Mouse (Mus musculus): ENCODE data around the gene Adamts10. TPM values are rescaled to one million over a fixed set of nuclear protein-coding genes. Genes with fewer than 3 reads are reported as not detected.

Gene Adamts10
- polyA plus RNA-seq, 1 experiment from 2014 or later: 5.9 TPM

- no peaks in the 10 kb centered on the region for H3K36me3 ChIP-seq (ENCODE audit: control insufficient read depth, insufficient read depth)
- no peaks in the 10 kb centered on the region for H3K4me1 ChIP-seq (replicated peaks; ENCODE audit: control insufficient read depth, insufficient read depth, low read length)
- no peak overlapping the region for H3K9ac ChIP-seq (ENCODE audit: low read depth, low read length)
- no peaks in the 10 kb centered on the region for H3K27me3 ChIP-seq (replicated peaks; ENCODE audit: control insufficient read depth, insufficient read depth, low read length)
- no peak for TF ChIP-seq CTCF (IDR thresholded peaks at IDR 0.05; ENCODE audit: low read depth)
- no peak overlapping the region for H3K4me3 ChIP-seq (ENCODE audit: low read depth, low read length)
- no peak overlapping the region for H3K27ac ChIP-seq (ENCODE audit: low read depth, low read length)
- WGBS: 69% methylated on average over 4 of the region's 4 CpGs
- H3K9me3 ChIP-seq (ENCODE audit: control insufficient read depth): no peaks in the 10 kb centered on the region
- ATAC-seq: no peak
- H3K4me2 ChIP-seq (replicated peaks; ENCODE audit: low read depth): no peak overlapping the region
These were observed 33.9 kb downstream of the Adamts10 start for GRCm38 (mm10) chr17:33557922-33558321.

GRCm38 (mm10) chr17:33563527-33564076 lies 39.6 kb downstream of the Adamts10 start:
- 69% methylated on average over 2 of the region's 2 CpGs for WGBS
- Histone ChIP-seq H3K4me1 (replicated peaks; ENCODE audit: control insufficient read depth, insufficient read depth, low read length) (no peaks in the 10 kb centered on the region), H3K27me3 (replicated peaks; ENCODE audit: control insufficient read depth, insufficient read depth, low read length) (no peaks in the 10 kb centered on the region), H3K9ac (ENCODE audit: low read depth, low read length) (no peak overlapping the region), H3K4me3 (ENCODE audit: low read depth, low read length) (no peak overlapping the region), H3K27ac (ENCODE audit: low read depth, low read length) (no peak overlapping the region), H3K9me3 (ENCODE audit: control insufficient read depth) (no peaks in the 10 kb centered on the region), H3K4me2 (replicated peaks; ENCODE audit: low read depth) (no peak overlapping the region), H3K36me3 (ENCODE audit: control insufficient read depth, insufficient read depth) (no peaks in the 10 kb centered on the region)
- no peak for TF ChIP-seq CTCF (IDR thresholded peaks at IDR 0.05; ENCODE audit: low read depth)
- ATAC-seq: no peak

GRCm38 (mm10) chr17:33564599-33564998 lies 40.6 kb downstream of the Adamts10 start:
- H3K36me3 ChIP-seq (ENCODE audit: control insufficient read depth, insufficient read depth): no peaks in the 10 kb centered on the region
- no peak for TF ChIP-seq CTCF (IDR thresholded peaks at IDR 0.05; ENCODE audit: low read depth)
- H3K9ac ChIP-seq (ENCODE audit: low read depth, low read length): no peak overlapping the region
- H3K4me2 ChIP-seq (replicated peaks; ENCODE audit: low read depth): no peak overlapping the region
- no peak for ATAC-seq
- 72% methylated on average over 1 of the region's 1 CpGs for WGBS
- H3K4me1 ChIP-seq (replicated peaks; ENCODE audit: control insufficient read depth, insufficient read depth, low read length): no peaks in the 10 kb centered on the region
- H3K27ac ChIP-seq (ENCODE audit: low read depth, low read length): no peak overlapping the region
- no peaks in the 10 kb centered on the region for H3K9me3 ChIP-seq (ENCODE audit: control insufficient read depth)
- no peak overlapping the region for H3K4me3 ChIP-seq (ENCODE audit: low read depth, low read length)
- no peaks in the 10 kb centered on the region for H3K27me3 ChIP-seq (replicated peaks; ENCODE audit: control insufficient read depth, insufficient read depth, low read length)

GRCm38 (mm10) chr17:33566182-33566581 lies 42.2 kb downstream of the Adamts10 start:
- no peak overlapping the region for H3K4me2 ChIP-seq (replicated peaks; ENCODE audit: low read depth)

GRCm38 (mm10) chr17:33584061-33584460 lies 60.1 kb downstream of the Adamts10 start:
- Histone ChIP-seq H3K9ac (ENCODE audit: low read depth, low read length) (no peak overlapping the region), H3K27ac (ENCODE audit: low read depth, low read length) (no peak overlapping the region), H3K4me2 (replicated peaks; ENCODE audit: low read depth) (no peak overlapping the region), H3K9me3 (ENCODE audit: control insufficient read depth) (no peaks in the 10 kb centered on the region), H3K27me3 (replicated peaks; ENCODE audit: control insufficient read depth, insufficient read depth, low read length) (no peaks in the 10 kb centered on the region), H3K4me1 (replicated peaks; ENCODE audit: control insufficient read depth, insufficient read depth, low read length) (no peaks in the 10 kb centered on the region), H3K4me3 (ENCODE audit: low read depth, low read length) (no peak overlapping the region), H3K36me3 (ENCODE audit: control insufficient read depth, insufficient read depth) (no peaks in the 10 kb centered on the region)
- ATAC-seq: no peak
- TF ChIP-seq CTCF (IDR thresholded peaks at IDR 0.05; ENCODE audit: low read depth): no peak
- 70% methylated on average over 4 of the region's 4 CpGs for WGBS

More at GRCm38 (mm10) chr17:33566182-33566581, 42.2 kb downstream of the Adamts10 start:
- H3K27ac ChIP-seq (ENCODE audit: low read depth, low read length): no peak overlapping the region
- ATAC-seq: no peak
- no peaks in the 10 kb centered on the region for H3K27me3 ChIP-seq (replicated peaks; ENCODE audit: control insufficient read depth, insufficient read depth, low read length)
- WGBS: 68% methylated on average over 2 of the region's 2 CpGs
- H3K9me3 ChIP-seq (ENCODE audit: control insufficient read depth): no peaks in the 10 kb centered on the region
- H3K36me3 ChIP-seq (ENCODE audit: control insufficient read depth, insufficient read depth): no peaks in the 10 kb centered on the region
- no peak overlapping the region for H3K4me3 ChIP-seq (ENCODE audit: low read depth, low read length)
- TF ChIP-seq CTCF (IDR thresholded peaks at IDR 0.05; ENCODE audit: low read depth): no peak
- no peak overlapping the region for H3K9ac ChIP-seq (ENCODE audit: low read depth, low read length)
- no peaks in the 10 kb centered on the region for H3K4me1 ChIP-seq (replicated peaks; ENCODE audit: control insufficient read depth, insufficient read depth, low read length)

GRCm38 (mm10) chr17:33586011-33586410 lies 62.0 kb downstream of the Adamts10 start:
- Histone ChIP-seq H3K27me3 (replicated peaks; ENCODE audit: control insufficient read depth, insufficient read depth, low read length) (no peaks in the 10 kb centered on the region), H3K36me3 (ENCODE audit: control insufficient read depth, insufficient read depth) (no peaks in the 10 kb centered on the region), H3K27ac (ENCODE audit: low read depth, low read length) (no peak overlapping the region), H3K4me1 (replicated peaks; ENCODE audit: control insufficient read depth, insufficient read depth, low read length) (no peaks in the 10 kb centered on the region), H3K4me2 (replicated peaks; ENCODE audit: low read depth) (no peak overlapping the region), H3K9ac (ENCODE audit: low read depth, low read length) (no peak overlapping the region), H3K9me3 (ENCODE audit: control insufficient read depth) (no peaks in the 10 kb centered on the region), H3K4me3 (ENCODE audit: low read depth, low read length) (no peak overlapping the region)
- TF ChIP-seq CTCF (IDR thresholded peaks at IDR 0.05; ENCODE audit: low read depth): no peak
- WGBS: 70% methylated on average over 17 of the region's 17 CpGs
- no peak for ATAC-seq

- Histone ChIP-seq H3K27ac (ENCODE audit: low read depth, low read length) (no peak overlapping the region), H3K27me3 (replicated peaks; ENCODE audit: control insufficient read depth, insufficient read depth, low read length) (no peaks in the 10 kb centered on the region), H3K9ac (ENCODE audit: low read depth, low read length) (no peak overlapping the region), H3K4me2 (replicated peaks; ENCODE audit: low read depth) (no peak overlapping the region), H3K4me1 (replicated peaks; ENCODE audit: control insufficient read depth, insufficient read depth, low read length) (no peaks in the 10 kb centered on the region), H3K9me3 (ENCODE audit: control insufficient read depth) (peaks cover 3% of the 10 kb centered on the region; the same call in 1 of the 2 replicates), H3K36me3 (ENCODE audit: control insufficient read depth, insufficient read depth) (no peaks in the 10 kb centered on the region), H3K4me3 (ENCODE audit: low read depth, low read length) (no peak overlapping the region)
- peak; percentile 40 for TF ChIP-seq CTCF (IDR thresholded peaks at IDR 0.05; ENCODE audit: low read depth)
- ATAC-seq: no peak
These were observed 73.3 kb downstream of the Adamts10 start for GRCm38 (mm10) chr17:33597271-33597670.
